Mouse (Mus musculus): ENCODE measurements around the gene Pnp.

GRCm38 (mm10) chr14:50969041-50969440 is 38.2 kb downstream of the Pnp start:
- no peak for TF ChIP-seq EP300 (IDR thresholded peaks at IDR 0.05; ENCODE audit: low read depth)
- no peak for TF ChIP-seq CTCF (IDR thresholded peaks at IDR 0.05; ENCODE audit: low read depth)

All from heart, postnatal 0 days (tissue).